Mouse (Mus musculus) frontal cortex, postnatal 25 days (tissue): ENCODE measurements around the gene Uchl4.
"Not testable (repeated sequence)": the region's sequence is repeated elsewhere in the genome, so short reads cannot be mapped to it uniquely, and the experiment has no call there.

Source experiments
- DNase-seq, 2 experiments: peaks; one replicate each; pipeline ENCODE4 v3.0.0; 2022; ENCODE audit warnings: low spot score in 2 of 2

Uchl4 gene

GRCm38 (mm10) chr9:64231171-64231570, 3.8 kb upstream of the Uchl4 start:
- no peak for DNase-seq

DNA sequence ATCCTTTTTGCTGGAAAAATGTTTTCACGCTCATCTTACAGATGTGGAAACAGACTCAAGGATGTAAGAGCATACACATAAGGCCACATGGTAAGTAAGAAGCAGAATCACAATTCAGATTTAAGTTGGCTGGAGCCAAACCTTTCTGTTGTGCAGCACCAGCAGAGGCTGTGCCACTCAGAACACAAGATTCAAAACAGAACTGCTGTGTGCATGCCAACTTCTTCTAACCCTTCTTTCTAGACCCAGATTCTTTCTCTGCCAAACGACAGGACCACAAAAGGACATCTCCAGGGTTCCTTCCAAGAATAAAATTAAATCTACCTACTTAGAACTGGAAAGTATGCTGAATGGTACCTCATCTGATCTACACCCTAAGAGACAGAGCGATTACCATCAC, 3.3 kb upstream of the Uchl4 start:
- DNase-seq, result no peak

DNA sequence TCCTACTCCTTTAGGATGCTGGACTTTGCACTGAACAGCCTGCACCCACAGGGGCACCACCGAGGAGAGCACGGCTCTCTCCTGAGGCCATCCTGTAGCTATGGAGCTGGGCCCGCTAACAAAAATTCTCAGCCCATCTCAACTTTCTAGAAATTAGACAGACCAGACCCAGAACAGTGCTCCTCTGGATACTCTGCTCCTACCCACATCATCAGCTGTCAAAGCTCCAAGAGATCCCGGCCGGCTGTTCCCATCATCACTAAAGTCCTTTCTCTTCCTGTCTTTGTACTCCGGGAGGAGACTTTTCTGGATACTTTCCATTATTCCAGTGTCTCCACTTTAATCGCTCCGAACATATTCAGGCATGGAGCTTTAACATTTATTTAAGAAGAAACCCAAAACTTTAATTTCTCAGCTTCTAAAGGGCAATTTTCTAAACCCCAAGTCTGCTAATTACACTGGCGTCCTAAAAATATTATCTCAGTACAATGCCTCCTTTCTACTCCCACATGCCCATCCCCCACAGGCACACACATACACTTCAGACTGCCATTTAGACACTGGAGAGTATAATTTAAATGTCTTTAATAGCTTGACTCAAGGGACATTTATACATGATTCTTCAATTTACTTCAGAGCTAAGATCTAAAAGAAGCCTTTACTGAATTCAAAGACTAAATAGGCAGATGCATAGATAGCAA, 2.6 kb upstream of the Uchl4 start:
- DNase-seq, result no peak

DNA sequence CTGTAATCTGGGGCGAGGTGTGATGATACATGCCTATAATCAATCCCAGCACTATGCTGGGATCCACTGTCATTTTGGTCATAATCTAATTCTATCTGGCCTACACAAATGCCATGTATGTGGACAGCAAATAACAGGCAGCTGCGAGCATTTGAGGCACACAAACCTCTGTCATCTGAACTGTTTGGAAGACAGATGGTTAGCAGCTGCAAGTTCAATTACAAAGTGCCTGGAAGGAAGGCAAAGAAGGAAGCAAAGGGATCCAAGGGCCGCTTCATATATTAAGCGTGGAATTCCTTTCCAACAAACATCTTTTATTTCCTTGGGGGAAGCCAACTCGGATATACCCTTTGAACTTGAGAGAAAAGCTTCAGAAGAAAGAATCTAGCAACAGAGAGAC, 1.3 kb upstream of the Uchl4 start:
- no peak for DNase-seq

DNA sequence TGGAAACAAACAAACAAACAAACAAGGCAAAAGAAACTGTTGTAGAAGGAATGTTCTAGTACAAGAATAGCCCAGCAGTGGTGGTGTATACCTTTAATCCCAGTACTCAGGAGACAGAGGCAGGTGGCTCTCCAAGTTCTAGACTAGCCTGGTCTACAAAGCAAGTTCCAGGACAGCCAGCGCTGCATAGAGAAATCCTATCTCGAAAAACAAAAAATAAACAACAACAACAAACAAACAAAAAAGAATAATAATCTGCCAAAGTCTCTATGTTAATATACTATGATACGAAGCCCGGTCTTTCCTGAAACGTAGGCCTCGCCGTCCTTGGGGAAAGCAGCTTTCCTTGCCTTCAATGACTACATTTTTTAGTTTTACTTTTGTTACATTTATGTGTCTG, 1.1 kb downstream of the Uchl4 start:
- no peak for DNase-seq

DNA sequence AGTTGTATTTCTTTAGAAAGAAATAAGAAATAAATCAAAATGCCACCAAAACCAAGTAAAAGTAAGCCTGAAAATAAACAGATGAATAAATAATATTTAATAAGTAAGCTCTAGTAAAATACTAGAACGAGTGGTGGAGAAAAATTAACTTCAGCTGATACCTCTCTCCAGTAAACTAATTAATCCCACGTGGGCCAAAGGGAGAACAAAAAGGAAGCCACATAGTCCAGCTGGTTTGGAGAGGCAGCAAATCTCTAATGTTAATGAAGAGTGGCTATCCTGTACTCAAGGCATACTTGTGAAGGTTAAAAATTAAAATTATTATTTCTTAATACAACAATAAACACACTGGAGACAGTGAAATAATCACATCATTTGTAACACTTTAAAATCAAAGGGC, 5.1 kb downstream of the Uchl4 start:
- DNase-seq, result no peak

DNA sequence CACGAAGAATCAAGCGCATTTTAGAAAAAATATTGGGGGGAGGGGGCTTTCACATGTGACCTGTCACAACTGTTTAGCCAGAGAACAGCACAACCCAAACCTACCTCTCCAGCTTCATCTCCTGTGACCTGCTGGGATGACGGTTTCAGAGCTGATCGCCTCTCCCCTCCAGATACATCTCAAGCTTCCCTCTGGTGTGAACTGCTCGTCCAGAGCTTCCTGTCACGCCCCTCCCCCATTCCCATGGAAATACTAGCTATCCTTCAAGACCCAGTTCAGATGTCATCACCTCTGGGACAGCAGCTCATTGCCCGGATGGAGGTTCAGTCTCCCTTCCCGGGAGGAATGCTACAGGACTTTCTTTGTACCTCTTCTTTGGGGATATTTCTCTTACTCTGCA, 5.7 kb downstream of the Uchl4 start:
- DNase-seq, result no peak

GRCm38 (mm10) chr9:64242381-64242831, 7.4 kb downstream of the Uchl4 start:
- DNase-seq, result no peak

DNA sequence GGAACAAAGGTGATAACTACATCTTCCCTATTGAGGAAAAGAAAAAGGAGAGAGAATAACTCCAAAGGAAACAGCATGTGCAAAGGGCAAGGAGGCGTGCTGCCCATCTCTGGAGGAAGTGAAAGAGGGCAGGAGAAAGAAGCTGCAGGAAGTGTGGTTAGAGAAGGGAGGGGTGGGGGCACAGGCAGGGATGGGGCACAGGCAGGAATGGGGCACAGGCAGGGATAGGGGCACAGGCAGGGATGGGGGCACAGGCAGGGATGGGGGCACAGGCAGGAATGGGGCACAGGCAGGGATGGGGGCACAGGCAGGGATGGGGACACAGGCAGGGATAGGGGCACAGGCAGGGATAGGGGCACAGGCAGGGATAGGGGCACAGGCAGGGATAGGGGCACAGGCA, 14.4 kb downstream of the Uchl4 start:
- no peak for DNase-seq

- DNase-seq, result no peak
Observed at GRCm38 (mm10) chr9:64250111-64250730, 15.2 kb downstream of the Uchl4 start.

GRCm38 (mm10) chr9:64252591-64253020, 17.6 kb downstream of the Uchl4 start:
- DNase-seq, result no peak

- DNase-seq, result peak; percentile 98 to 100
Observed at GRCm38 (mm10) chr9:64253021-64253904, 18.3 kb downstream of the Uchl4 start, which contains the start of gene Map2k1. TSS of gene Map2k1 (minus strand) at chr9:64253631.

DNA sequence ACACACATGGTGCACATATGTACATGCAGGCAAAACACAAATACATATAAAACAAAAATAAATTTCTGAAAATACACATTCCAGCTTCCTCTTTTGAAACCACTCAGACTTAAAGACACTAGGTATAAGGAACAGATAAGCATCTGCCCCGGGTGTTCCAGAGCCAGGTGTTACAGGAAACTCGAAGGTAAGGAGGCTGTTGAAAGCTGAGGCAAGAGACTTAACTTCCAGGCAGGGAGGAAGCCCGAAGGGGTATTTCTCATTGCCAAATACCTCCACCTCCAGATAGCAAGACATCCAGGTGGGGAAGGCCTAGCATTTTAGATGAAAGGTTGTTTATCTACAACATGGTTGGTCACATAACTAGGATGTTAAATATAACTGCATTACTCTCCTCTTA, 20.4 kb downstream of the Uchl4 start:
- DNase-seq, result no peak

DNA sequence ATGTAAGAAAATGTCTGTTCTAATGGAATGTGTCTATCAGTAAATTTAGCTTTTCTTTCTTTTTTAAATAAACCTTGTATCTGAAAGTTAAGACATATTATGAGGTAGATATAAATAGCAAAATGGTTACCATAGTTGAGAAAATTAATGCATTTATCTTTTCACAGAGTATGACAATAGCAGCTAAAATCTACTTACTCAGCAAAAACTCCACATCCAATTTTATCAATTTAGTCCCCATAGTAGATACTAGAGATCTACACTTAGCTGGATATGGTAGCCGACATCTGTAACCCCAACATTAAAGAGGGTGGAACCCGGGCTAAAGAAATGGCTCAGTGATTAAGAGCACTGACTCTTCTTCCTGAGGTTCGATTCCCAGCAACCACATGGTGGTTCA, 21.2 kb downstream of the Uchl4 start:
- no peak for DNase-seq

DNA sequence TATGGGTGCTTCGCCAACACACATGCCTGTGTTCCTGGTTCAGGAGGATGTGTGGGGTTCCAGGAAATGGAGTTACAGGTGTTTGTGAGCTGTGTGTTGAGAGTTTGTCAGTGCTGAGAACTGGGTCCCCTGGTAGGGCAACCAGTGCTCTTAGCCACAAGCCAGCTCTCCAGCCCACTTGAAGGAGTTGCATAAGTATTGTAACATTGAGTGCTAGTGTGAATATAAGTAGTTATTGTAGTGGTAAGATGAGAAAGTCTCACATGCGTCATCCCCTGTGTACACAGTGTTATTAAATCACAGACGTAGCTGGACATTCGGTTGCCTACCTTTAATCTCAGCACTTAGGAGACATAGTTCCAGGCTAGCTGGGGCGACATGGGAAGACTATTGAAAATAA, 24.9 kb downstream of the Uchl4 start:
- DNase-seq, result no peak

GRCm38 (mm10) chr9:64261023-64261422, 26.0 kb downstream of the Uchl4 start:
- no peak for DNase-seq

GRCm38 (mm10) chr9:64264813-64265212, 29.8 kb downstream of the Uchl4 start:
- no peak for DNase-seq

DNA sequence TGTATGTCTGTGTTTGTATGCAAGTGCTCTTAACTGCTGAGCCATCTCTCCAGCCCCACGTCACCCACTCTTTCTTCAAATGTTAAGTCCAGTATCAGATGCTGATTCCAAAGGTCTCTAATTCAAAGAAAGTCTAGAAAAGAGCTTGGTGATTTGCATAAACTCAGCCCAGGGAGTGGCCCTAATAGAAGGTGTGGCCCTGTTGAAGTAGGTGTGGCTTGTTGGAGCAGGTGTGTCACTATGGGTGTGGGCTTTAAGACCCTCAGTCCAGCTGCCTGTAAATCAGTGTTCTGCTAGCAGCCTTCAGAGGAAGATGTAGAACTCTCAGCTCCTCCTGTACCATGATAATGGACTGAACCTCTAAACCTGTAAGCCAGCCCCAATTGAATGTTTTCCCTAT, 32.2 kb downstream of the Uchl4 start:
- no peak for DNase-seq

DNA sequence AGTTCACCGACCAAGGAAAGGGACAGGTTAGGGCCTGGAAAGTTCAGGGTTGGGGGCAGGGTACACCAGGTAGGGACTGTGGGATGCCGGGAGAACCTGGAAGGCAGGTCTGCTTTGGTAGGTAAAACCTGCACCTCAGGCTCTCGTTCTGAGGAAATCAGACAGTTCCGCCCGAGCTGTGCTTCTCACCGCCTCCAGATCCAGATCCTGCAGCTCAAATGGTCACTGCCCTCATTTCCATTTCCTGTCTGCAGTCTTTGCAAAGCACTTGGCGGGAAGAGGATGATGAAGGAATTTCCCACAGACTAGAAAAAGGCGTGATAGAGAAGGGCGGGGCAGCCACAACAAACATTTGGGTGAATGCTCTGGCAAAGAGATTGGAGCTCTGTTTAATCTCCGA, 33.2 kb downstream of the Uchl4 start:
- DNase-seq, result no peak

DNA sequence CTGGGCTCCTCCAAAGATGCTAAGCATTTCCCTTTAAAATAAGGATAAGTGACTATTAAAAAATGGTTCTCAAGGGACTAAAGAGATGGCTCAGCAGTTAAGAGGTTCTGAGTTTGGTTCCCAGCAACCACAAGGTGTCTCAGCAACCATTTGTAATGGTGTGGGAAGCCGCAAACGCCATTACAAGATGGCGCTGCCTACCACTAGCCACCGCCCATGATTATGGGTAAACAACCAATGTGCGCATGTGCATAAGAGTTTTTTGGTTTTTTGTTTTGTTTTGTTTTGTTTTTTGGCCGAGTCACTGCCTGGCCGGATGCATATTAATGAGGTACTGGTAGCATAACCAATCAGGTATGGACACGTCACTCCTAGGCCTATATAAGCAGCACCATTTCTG, 33.8 kb downstream of the Uchl4 start:
- not testable (repeated sequence) for DNase-seq

GRCm38 (mm10) chr9:64271249-64271648, 36.2 kb downstream of the Uchl4 start:
- no peak for DNase-seq

GRCm38 (mm10) chr9:64272611-64273010, 37.6 kb downstream of the Uchl4 start:
- peak; percentile 22 to 52 for DNase-seq

DNA sequence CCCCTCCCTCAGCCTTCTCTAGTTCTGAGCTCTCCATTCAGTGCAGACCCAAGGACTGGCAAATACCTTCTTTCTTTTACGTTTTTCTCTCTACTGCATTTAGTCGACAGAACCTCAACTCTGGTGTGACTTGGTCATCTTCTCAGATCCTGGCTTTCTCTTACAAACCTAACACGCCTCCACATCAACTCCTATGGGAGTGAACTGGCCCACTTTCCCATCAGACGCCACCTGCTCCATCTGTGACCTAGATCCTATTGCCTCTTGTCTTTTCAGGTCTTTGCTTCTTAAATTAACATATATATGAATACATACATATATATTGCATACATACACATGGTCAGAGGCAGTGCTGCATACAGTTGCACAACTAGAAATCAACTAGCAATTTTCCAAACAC, 38.8 kb downstream of the Uchl4 start:
- no peak for DNase-seq
